Mouse (Mus musculus): ENCODE results near the gene Il13ra1.

DNA sequence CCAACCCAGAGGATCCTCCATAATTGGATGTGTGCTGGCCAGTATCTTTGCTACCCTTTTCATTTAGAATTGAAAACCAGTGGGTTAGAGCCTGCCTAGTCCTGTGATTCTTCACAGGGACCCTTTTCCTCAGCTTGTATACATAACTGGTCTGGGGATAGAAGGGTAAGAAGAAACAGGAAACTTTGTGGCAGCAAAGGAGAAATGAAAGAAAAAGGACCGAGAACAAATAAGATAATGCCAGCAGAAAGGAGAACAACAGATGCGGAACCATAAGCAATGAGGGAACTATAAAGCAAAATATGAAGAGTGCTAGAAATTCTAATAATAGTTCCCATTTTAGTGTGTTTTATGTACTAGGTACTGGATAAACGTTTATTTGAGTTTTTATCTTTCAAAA lies 10.6 kb upstream of the Il13ra1 start:
- TF ChIP-seq POLR2A (IDR thresholded peaks at IDR 0.05; ENCODE audit: low read depth, low read length) = no peak
- no peak for TF ChIP-seq CTCF (conservative IDR thresholded peaks at IDR 0.05; ENCODE audit: insufficient read depth, insufficient read length, low read depth, low read length)

Measured in kidney, adult 2 months (tissue).